Mouse (Mus musculus): ENCODE data around the gene Slitrk5. TPM values are rescaled to one million over a fixed set of nuclear protein-coding genes. Genes with fewer than 3 reads are reported as not detected.

Slitrk5 gene
- polyA plus RNA-seq (2014; fragmentation: Illumina TruSeq; extraction: RNeasy Lipid Tissue Mini Kit (QIAGEN cat#74804); ENCODE audit: low read depth, low replicate concordance), result 0.08 TPM

DNA sequence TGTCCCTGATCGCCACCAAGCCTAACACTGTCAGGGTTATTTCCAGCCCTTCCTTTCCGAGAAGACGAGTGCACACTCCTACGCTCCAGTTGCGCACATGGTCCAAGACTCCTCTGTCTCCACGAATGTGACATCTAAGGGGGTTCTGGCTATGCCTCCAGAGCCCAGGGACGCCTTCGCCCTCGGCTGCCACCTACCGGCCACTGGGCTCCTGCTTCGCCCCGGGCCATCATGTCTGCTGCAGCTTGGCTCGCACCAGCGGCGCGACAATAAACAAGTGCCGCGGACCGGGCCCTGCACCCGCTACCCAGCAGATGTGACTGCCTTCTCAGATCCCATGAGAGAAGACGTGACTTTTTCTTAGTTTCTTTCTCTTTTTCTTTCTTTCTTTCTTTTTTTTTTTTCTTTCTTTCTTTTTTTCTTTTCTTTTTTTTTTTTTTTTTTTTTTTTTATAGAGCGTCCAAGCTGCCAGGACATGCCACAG is at the start of gene Slitrk5:
Gene Slitrk5, plus strand, starts transcription at position 434 of the 484 bp plus-strand sequence.

